ENCODE assay signal across 10 mouse cellular contexts in genomic region chr5:73642091-73642490, GRCm38 (mm10). TPM values are rescaled to one million over a fixed set of nuclear protein-coding genes. Genes with fewer than 3 reads are reported as not detected.
DNase-seq lines count a peak whose midpoint lies in the region; ATAC-seq and TF ChIP-seq lines count a peak whose summit lies in the region.
"Had no signal": no experiment of that assay in that cellular context is flagged by ENCODE, and none has a peak within 500 bp of the region (broad histone marks: within the 10 kb centered on the region; RNA-seq: fewer than 3 reads in every experiment).

No protein-coding gene starts in this region.

- H3K27me3 ChIP-seq in MEL (ENCODE audit: control insufficient read depth in 1 of 2, insufficient read depth in 2 of 2, low read length in 2 of 2): no peaks in the 10 kb centered on the region
- H3K27me3 ChIP-seq: embryonic facial prominence, embryonic 13.5 days had no signal

- TF ChIP-seq CTCF in layer of hippocampus, adult 2 months (conservative IDR thresholded peaks at IDR 0.05): peak; percentile 78
- peak; percentile 51 to 61 (median 52) for TF ChIP-seq CTCF in MEL (IDR thresholded peaks at IDR 0.05 in 2 of 3, conservative IDR thresholded peaks at IDR 0.05 in 1 of 3; ENCODE audit: control insufficient read depth in 1 of 3, insufficient read depth in 1 of 3, low read depth in 2 of 3, low read length in 3 of 3, poor library complexity in 1 of 3, severe bottlenecking in 1 of 3)

- H3K36me3 ChIP-seq in MEL (ENCODE audit: control insufficient read depth in 1 of 2, insufficient read depth in 2 of 2, low read length in 2 of 2): peaks cover 0 to 3% of the 10 kb centered on the region in 2 experiments; a peak in 1 of 4 replicates

- no peaks in the 10 kb centered on the region for H3K9me3 ChIP-seq in MEL (replicated peaks; ENCODE audit: insufficient read depth, low read length)
- H3K9me3 ChIP-seq: embryonic facial prominence, embryonic 13.5 days had no signal

- no peak for TF ChIP-seq EP300 in MEL (IDR thresholded peaks at IDR 0.05; ENCODE audit: low read depth in 1 of 2, low read length in 2 of 2)

- no peak overlapping the region for H3K27ac ChIP-seq in layer of hippocampus, adult 2 months
- no peak overlapping the region for H3K27ac ChIP-seq in MEL (ENCODE audit: control insufficient read depth, low read depth, low read length)
- H3K27ac ChIP-seq: embryonic facial prominence, embryonic 13.5 days had no signal

- no peaks in the 10 kb centered on the region; a peak in 1 of 4 replicates for H3K4me1 ChIP-seq in MEL (ENCODE audit: control insufficient read depth in 1 of 2, insufficient read depth in 2 of 2, low read length in 2 of 2)

- TF ChIP-seq RAD21 in MEL (IDR thresholded peaks at IDR 0.05; ENCODE audit: low read depth, low read length): peak; percentile 15; the same call in 1 of the 2 replicates

- peak; percentile 45 for DNase-seq in adrenal gland, postnatal 10 days
- no peak for DNase-seq in adrenal gland, postnatal 4 days (ENCODE audit: low spot score in 2 of 2)
- DNase-seq in layer of hippocampus, adult 2 months (ENCODE audit: low spot score in 2 of 2): no peak
- no peak for DNase-seq in layer of hippocampus, adult 11-12 months (ENCODE audit: low spot score)
- peak; percentile 71 for DNase-seq in MEL (ENCODE audit: low read depth, low spot score)
- peak; percentile 34 for DNase-seq in lung, postnatal 10 days

- no peaks in the 10 kb centered on the region for H3K79me2 ChIP-seq in MEL (ENCODE audit: control insufficient read depth, insufficient read depth, low read length, poor library complexity)

- no peak for TF ChIP-seq POLR2A in MEL (IDR thresholded peaks at IDR 0.05; ENCODE audit: control insufficient read depth in 1 of 2, insufficient read depth in 1 of 2, low read depth in 1 of 2, low read length in 2 of 2, poor library complexity in 1 of 2)

- no peak overlapping the region for H3K4me3 ChIP-seq in layer of hippocampus, adult 2 months
- no peak overlapping the region for H3K4me3 ChIP-seq in MEL (ENCODE audit: control insufficient read depth in 1 of 2, insufficient read depth in 1 of 2, low read depth in 2 of 2, low read length in 2 of 2)
- H3K4me3 ChIP-seq: embryonic facial prominence, embryonic 13.5 days; myocyte had no signal

- H3K9ac ChIP-seq in MEL (ENCODE audit: control insufficient read depth, low read depth, low read length, poor library complexity, severe bottlenecking): no peak overlapping the region
- H3K9ac ChIP-seq: embryonic facial prominence, embryonic 13.5 days had no signal

- ATAC-seq in frontal cortex, adult (ENCODE audit: low TSS enrichment): no peak
- no peak for ATAC-seq in monocyte, adult 5-6 weeks (replicated peaks; ENCODE audit: insufficient number of reproducible peaks, low FRiP score, low TSS enrichment, poor library complexity, severe bottlenecking)

TF ChIP-seq in MEL, 35 proteins besides CTCF, POLR2A, EP300 and RAD21:
- no peak for TF ChIP-seq MAX (IDR thresholded peaks at IDR 0.05; ENCODE audit: low read length)
- TF ChIP-seq ZNF384 (IDR thresholded peaks at IDR 0.05; ENCODE audit: low read depth, low read length): no peak
- peak; percentile 52 for TF ChIP-seq SMC3 (IDR thresholded peaks at IDR 0.05; ENCODE audit: low read depth, low read length)
- 0 out of 2 replicates have a peak, but pooled peaks have one; percentile 11 for TF ChIP-seq ZC3H11A (IDR thresholded peaks at IDR 0.05; ENCODE audit: low read depth, low read length)
- no peak for TF ChIP-seq GATA1 (IDR thresholded peaks at IDR 0.05; ENCODE audit: low read depth, low read length)
- no peak for TF ChIP-seq GABPA (IDR thresholded peaks at IDR 0.05; ENCODE audit: low read depth, low read length)
- no peak for TF ChIP-seq NRF1 (IDR thresholded peaks at IDR 0.05; ENCODE audit: insufficient read depth, low read depth, low read length, poor library complexity, severe bottlenecking)
TF ChIP-seq in MEL: peak in this region for 2.

RNA-seq across cellular contexts. Expression of gene Sgcb, which starts 5.5 kb away (rescaled TPM):
- total RNA-seq in adrenal gland, postnatal 10 days (2021): 10 to 100 TPM; 22.3 to 30.1 TPM
- total RNA-seq in adrenal gland, postnatal 4 days (2021): 10 to 100 TPM; 26.8 to 29.7 TPM
- total RNA-seq in layer of hippocampus, adult 2 months (2021): 10 to 100 TPM; 48.7 to 50.2 TPM
- 3.6 and 4.1 TPM in 2 replicates for total RNA-seq in MEL (2012; rRNA removed)
- 1 to 10 TPM in 1 of 2 experiments, not detected in 1; 8.4 TPM for polyA plus RNA-seq in MEL (2012; ENCODE audit: insufficient read depth in 1 of 2, insufficient read length in 2 of 2, low read depth in 1 of 2, low replicate concordance in 2 of 2, missing spikeins in 1 of 2)
- 0.67 to 3.4 TPM (median 2.3 TPM) in 3 replicates for total RNA-seq in monocyte, adult 5-6 weeks (2017)

RNA-seq across cellular contexts. Expression of gene Spata18, which starts 9.1 kb away (rescaled TPM):
- total RNA-seq in adrenal gland, postnatal 10 days (2021): under 1 TPM in 1 of 2 experiments, not detected in 1; 0.15 TPM
- under 1 TPM; 0.25 to 0.28 TPM for total RNA-seq in adrenal gland, postnatal 4 days (2021)
- 1 to 10 TPM in 1 of 2 experiments, under 1 TPM in 1; 0.79 to 1.0 TPM for total RNA-seq in layer of hippocampus, adult 2 months (2021)
- not detected in 2 replicates for total RNA-seq in MEL (2012; rRNA removed)
- not detected for polyA plus RNA-seq in MEL (2012; ENCODE audit: insufficient read depth in 1 of 2, insufficient read length in 2 of 2, low read depth in 1 of 2, low replicate concordance in 2 of 2, missing spikeins in 1 of 2)
- total RNA-seq in monocyte, adult 5-6 weeks (2017): 0.53 to 0.67 TPM in 2 of 3 replicates, not detected in the other
- polyA plus RNA-seq: myocyte had no signal

RNA-seq across cellular contexts. Expression of gene Lrrc66, which starts 9.8 kb away (rescaled TPM):
- not detected for total RNA-seq in adrenal gland, postnatal 10 days (2021)
- total RNA-seq in adrenal gland, postnatal 4 days (2021): under 1 TPM in 1 of 2 experiments, not detected in 1; 0.53 TPM
- total RNA-seq in layer of hippocampus, adult 2 months (2021): not detected
- total RNA-seq in MEL (2012; rRNA removed): 0.82 and 1.1 TPM in 2 replicates
- 1 to 10 TPM in 1 of 2 experiments, not detected in 1; 1.1 TPM for polyA plus RNA-seq in MEL (2012; ENCODE audit: insufficient read depth in 1 of 2, insufficient read length in 2 of 2, low read depth in 1 of 2, low replicate concordance in 2 of 2, missing spikeins in 1 of 2)
- not detected in 3 replicates for total RNA-seq in monocyte, adult 5-6 weeks (2017)
- polyA plus RNA-seq: embryonic facial prominence, embryonic 13.5 days; myocyte had no signal

Comparison
In these comparisons a context has a peak if more than half of its experiments do, and no peak if none do; other contexts are left out.
1. DNase-seq: peak in adrenal gland, postnatal 10 days (single experiment), MEL (single experiment) and lung, postnatal 10 days (single experiment); none in adrenal gland, postnatal 4 days (0 of 2), layer of hippocampus, adult 2 months (0 of 2) and layer of hippocampus, adult 11-12 months (single experiment).